Mouse (Mus musculus) MEL (cell line): Measurements from ENCODE around the gene Comp.

Source experiments
- CTCF ChIP-seq, 3 experiments: IDR thresholded peaks in 2 of 3; conservative IDR thresholded peaks in 1 of 3; 2 replicates each; pipeline ENCODE4 v1.5.1; 2011 to 2012; ENCODE audit warnings: low read length in 3 of 3, low read depth in 2 of 3, mild to moderate bottlenecking in 2 of 3, improper control_type of control experiment in 1 of 3, inconsistent platforms in 1 of 3, mixed read lengths in 1 of 3, moderate library complexity in 1 of 3; ENCODE audit not compliant: control insufficient read depth in 1 of 3, insufficient read depth in 1 of 3, poor library complexity in 1 of 3, severe bottlenecking in 1 of 3
- ETS1 ChIP-seq: IDR thresholded peaks from 2 replicates; pipeline ENCODE4 v1.6.1; 2012; ENCODE audit warnings: low read depth, mild to moderate bottlenecking, inconsistent platforms, low read length, improper control_type of control experiment, moderate library complexity
- GABPA ChIP-seq: IDR thresholded peaks from 2 replicates; pipeline ENCODE4 v1.6.1; 2012; ENCODE audit warnings: low read depth, mild to moderate bottlenecking, inconsistent platforms, low read length, improper control_type of control experiment, moderate library complexity
- KAT2A ChIP-seq: conservative IDR thresholded peaks from 2 replicates; pipeline ENCODE4 v1.6.1; 2012; ENCODE audit warnings: low read depth, low read length, improper control_type of control experiment, inconsistent platforms
- POLR2A ChIP-seq, 2 experiments: IDR thresholded peaks; 2 replicates each; pipeline ENCODE4 v1.6.1; 2011 to 2012; ENCODE audit warnings: low read length in 2 of 2, mild to moderate bottlenecking in 2 of 2, control low read depth in 1 of 2, improper control_type of control experiment in 1 of 2, low read depth in 1 of 2, moderate library complexity in 1 of 2; ENCODE audit not compliant: control insufficient read depth in 1 of 2, insufficient read depth in 1 of 2, poor library complexity in 1 of 2
- POLR2AphosphoS2 ChIP-seq: IDR thresholded peaks from 2 replicates; pipeline ENCODE4 v1.6.1; 2011; ENCODE audit warnings: low read length, improper control_type of control experiment
- TCF12 ChIP-seq: IDR thresholded peaks from 2 replicates; pipeline ENCODE4 v1.6.1; 2014; ENCODE audit warnings: low read depth, mild to moderate bottlenecking, inconsistent platforms, low read length, improper control_type of control experiment, moderate library complexity
- ZKSCAN1 ChIP-seq: IDR thresholded peaks from 2 replicates; pipeline ENCODE4 v1.6.1; 2012; ENCODE audit warnings: low read depth, mild to moderate bottlenecking, inconsistent platforms, low read length, improper control_type of control experiment, moderate library complexity

- no peak for TF ChIP-seq KAT2A
- no peak for TF ChIP-seq GABPA
- no peak for TF ChIP-seq CTCF (IDR thresholded peaks at IDR 0.05 in 2 of 3, conservative IDR thresholded peaks at IDR 0.05 in 1 of 3; ENCODE audit: control insufficient read depth in 1 of 3, insufficient read depth in 1 of 3, low read depth in 2 of 3, low read length in 3 of 3, poor library complexity in 1 of 3, severe bottlenecking in 1 of 3)
- TF ChIP-seq TCF12, result no peak
- no peak for TF ChIP-seq ZKSCAN1
- no peak for TF ChIP-seq POLR2A (IDR thresholded peaks at IDR 0.05; ENCODE audit: control insufficient read depth in 1 of 2, insufficient read depth in 1 of 2, low read depth in 1 of 2, low read length in 2 of 2, poor library complexity in 1 of 2)
- no peak for TF ChIP-seq POLR2AphosphoS2
- no peak for TF ChIP-seq ETS1
Measured at GRCm38 (mm10) chr8:70421349-70422104, 48.2 kb downstream of the Comp start.
